Mouse (Mus musculus): ENCODE measurements around the gene Hemk1. TPM values are rescaled to one million over a fixed set of nuclear protein-coding genes. Genes with fewer than 3 reads are reported as not detected.
A peak's percentile ranks its signal among the peaks of the same experiment; 100 is the strongest.

Gene Hemk1
- total RNA-seq, 1 experiment from 2014 or later, result 4.7 TPM

DNA sequence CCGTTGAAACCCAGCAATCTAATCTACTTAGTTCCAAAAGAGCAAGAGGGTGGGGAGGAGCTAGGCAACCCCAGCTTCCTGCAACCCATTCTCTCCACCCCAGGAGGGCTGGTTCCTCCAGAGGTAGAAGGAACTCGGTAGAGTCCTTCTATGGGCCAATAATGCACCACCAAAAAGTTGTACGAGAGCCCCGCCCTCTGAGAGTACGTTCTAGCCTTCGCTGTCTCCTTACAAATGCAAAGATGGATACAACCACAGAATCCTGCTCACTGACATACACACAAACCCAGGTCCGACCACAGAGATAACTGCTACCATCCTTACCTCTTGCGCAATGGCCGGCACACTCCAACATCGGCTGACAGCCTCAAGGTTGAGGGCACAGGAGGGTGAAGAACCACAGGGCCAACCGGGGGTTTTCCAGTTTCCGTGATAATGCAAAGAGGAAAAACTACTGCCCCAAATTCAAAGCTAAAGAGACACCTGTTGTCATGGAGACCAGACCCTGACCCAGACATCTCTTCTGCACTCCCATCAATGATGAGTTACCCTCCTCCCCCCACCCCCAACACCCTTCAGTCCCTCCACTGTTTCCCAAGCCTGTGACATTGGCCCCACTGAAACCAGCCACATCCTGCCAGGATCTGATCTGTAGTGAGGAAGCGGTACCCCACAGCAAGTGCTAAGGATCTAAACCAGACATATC, 57.7 kb downstream of the Hemk1 start:
- peak; percentile 83 for ATAC-seq (replicated peaks; ENCODE audit: insufficient number of reproducible peaks, low FRiP score, low TSS enrichment, poor library complexity, severe bottlenecking)

DNA sequence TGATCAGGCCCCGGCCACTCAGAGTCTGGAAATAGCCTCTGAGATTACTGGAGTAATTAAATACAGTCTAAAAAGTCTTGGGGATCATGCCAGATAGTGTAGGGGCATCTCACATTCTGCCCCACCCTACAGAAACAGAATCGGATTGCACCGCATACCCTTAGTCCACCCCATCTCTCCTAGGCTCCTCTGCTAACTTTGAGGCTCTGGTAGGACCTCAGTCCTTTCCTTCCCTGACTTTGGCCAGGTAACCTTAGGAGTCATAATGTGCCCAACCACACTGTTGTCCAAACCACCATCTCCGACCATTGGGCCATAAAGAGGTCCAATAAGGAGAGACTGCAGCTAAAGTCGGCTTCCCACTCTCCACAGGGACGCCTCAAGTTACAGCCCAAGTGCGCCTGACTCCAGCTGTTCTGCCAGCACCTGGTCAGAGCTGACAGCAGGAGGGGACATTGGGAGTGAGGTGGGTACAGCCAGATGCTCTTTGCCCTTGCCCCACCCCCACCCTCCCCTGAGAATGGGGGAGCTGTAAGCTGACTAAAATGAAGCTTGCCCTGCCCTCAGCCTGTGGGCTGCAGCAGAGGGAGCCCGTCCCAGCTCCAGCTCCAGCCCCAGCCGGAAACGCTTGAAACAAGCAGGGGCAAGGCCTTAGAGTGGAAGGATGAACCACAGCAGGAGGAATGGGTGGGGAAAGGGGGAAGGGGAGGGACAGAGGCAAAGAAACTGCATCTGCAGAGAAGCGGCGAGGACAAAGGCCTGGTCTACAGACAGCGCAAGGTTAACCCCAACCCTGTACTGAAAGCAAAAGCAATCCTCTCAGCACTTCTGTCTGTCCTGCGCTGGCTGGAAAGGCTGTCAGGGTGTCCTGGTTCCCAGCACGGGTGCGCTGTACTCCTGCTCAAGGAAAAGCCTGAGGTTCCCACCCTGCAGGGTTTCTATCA, 58.5 kb downstream of the Hemk1 start:
- ATAC-seq (replicated peaks; ENCODE audit: insufficient number of reproducible peaks, low FRiP score, low TSS enrichment, poor library complexity, severe bottlenecking), result no peak

DNA sequence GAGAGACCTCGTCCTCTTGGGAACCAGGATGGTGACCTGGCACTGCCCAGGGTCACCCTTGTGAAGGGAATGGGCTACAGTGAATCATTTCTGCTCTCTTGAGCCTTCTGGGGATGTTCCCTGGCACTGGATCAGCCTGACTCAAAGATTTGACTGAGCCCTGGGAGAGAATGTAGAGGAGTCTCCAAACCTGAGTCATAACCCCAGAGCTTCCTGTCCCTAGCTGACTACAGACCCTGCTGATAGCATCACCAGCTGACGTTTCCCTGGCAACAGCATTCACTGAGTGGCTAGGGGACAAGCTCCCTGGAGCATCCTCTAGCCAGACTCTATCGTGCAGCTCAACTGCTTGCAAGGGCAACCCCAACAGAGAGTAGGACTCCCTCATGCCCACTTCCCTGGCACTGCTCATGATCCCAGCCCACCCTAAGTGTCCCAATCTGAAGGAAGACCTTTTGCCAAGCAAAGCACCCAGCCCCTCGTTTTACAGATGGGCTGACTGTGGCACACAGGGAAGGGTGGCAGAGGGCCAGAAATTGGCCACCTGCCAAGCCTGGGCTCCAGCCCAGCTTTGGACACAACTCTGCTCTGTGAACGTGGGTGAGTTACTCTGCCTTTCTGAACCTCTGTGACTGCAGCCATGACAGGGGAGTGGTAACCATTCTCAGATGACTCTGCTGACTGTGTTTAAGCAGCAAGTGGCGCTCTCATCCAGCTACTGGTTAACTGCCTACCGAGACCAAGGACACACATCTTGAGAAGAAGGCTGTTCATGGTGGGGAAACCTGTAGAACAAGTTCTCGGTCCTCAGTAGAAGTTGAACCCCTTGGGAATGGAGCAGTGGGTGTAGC, 59.4 kb downstream of the Hemk1 start:
- ATAC-seq (replicated peaks; ENCODE audit: insufficient number of reproducible peaks, low FRiP score, low TSS enrichment, poor library complexity, severe bottlenecking), result no peak

DNA sequence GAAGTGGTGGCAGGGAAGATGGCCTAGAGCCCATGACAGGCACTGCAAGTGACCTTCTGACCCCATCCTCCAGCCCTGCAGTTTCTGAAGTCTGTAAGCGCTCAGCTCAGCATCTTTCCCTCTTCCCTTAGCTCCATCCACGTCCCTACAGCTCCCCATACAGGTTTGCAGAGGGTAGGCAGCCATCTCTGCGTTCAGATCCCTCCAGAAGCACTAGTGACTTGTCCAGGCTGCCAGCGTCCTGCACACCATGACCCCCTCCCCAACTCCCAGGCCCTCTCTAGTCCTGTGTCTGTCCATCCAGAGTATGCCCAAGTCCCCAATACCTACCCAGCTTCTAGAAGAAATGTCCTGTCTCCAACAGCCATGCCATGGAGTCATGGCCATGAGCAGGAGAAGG, 60.0 kb downstream of the Hemk1 start:
- ATAC-seq (replicated peaks; ENCODE audit: insufficient number of reproducible peaks, low FRiP score, low TSS enrichment, poor library complexity, severe bottlenecking), result no peak

DNA sequence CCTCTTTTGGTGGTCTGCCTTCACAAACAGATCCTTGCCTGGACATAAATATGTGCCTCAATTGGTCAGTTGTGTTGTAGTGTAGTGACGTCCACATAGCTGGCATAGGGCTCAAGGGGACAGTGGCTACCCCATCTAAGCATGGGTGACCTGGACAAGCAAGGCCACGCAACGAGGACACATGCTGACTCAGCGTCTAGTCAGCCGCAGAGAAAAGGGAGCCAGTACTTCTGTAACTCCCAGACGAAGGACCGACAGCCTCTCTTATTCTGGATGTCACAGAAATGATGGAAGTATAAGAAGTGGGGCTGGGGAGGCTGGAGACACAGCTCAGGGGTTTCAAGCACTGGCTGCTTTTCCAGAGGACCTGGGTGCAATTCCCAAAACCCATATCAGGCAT, 60.5 kb downstream of the Hemk1 start:
- no peak for ATAC-seq (replicated peaks; ENCODE audit: insufficient number of reproducible peaks, low FRiP score, low TSS enrichment, poor library complexity, severe bottlenecking)

Other genes starting within 250 kb of the Hemk1 start
- gene Dock3, start 106.4 kb downstream of the Hemk1 start, total RNA-seq (2017), result 0.19 TPM in 1 of 3 replicates, not detected in the others
- gene Mapkapk3, start 48.5 kb downstream of the Hemk1 start, total RNA-seq (2017), result 69.0 to 81.2 TPM (median 74.8 TPM) in 3 replicates
- gene Cish, start 42.3 kb downstream of the Hemk1 start, total RNA-seq (2017), result 2.0 to 4.4 TPM (median 3.0 TPM) in 3 replicates
- gene 6430571L13Rik, start 2.3 kb upstream of the Hemk1 start, total RNA-seq (2017), result not detected in 3 replicates
- gene Cacna2d2, start 61.3 kb upstream of the Hemk1 start, total RNA-seq (2017), result not detected in 3 replicates
- 19.0 to 26.5 TPM (median 21.7 TPM) in 3 replicates for gene Tmem115, start 195.6 kb upstream of the Hemk1 start, total RNA-seq (2017)
- gene Cyb561d2, start 203.8 kb upstream of the Hemk1 start, total RNA-seq (2017), result 8.0 to 27.2 TPM (median 14.4 TPM) in 3 replicates
- gene Nprl2, start 203.9 kb upstream of the Hemk1 start, total RNA-seq (2017), result 17.4 to 20.5 TPM (median 18.7 TPM) in 3 replicates
- 3.2 to 4.0 TPM in 2 of 3 replicates, not detected in the other for gene Zmynd10, start 208.9 kb upstream of the Hemk1 start, total RNA-seq (2017)
- gene Rassf1, start 213.2 kb upstream of the Hemk1 start, total RNA-seq (2017), result 67.8 to 117 TPM (median 83.9 TPM) in 3 replicates
- 16.0 to 23.9 TPM (median 21.4 TPM) in 3 replicates for gene Tusc2, start 224.9 kb upstream of the Hemk1 start, total RNA-seq (2017)
- 1.1 to 2.5 TPM (median 2.3 TPM) in 3 replicates for gene Hyal2, start 229.6 kb upstream of the Hemk1 start, total RNA-seq (2017)
- 0.86 to 2.0 TPM in 2 of 3 replicates, not detected in the other for gene Hyal1, start 238.6 kb upstream of the Hemk1 start, total RNA-seq (2017)
- gene Naa80, start 240.5 kb upstream of the Hemk1 start, total RNA-seq (2017), result 3.6 to 5.4 TPM (median 5.4 TPM) in 3 replicates
- 1.4 TPM in 1 of 3 replicates, not detected in the others for gene Hyal3, start 242.5 kb upstream of the Hemk1 start, total RNA-seq (2017)
- 5.5 to 11.1 TPM (median 8.8 TPM) in 3 replicates for gene Ifrd2, start 249.3 kb upstream of the Hemk1 start, total RNA-seq (2017)